Mouse (Mus musculus) 416B (cell line): Measurements from ENCODE around the gene Bmf.

Experiments used
- DNase-seq: peaks from one replicate; pipeline ENCODE4 v3.0.0; 2011; ENCODE audit warnings: low read depth

Gene Bmf

GRCm38 (mm10) chr2:118479550-118479909, 70.0 kb downstream of the Bmf start, which contains the start of gene Srp14:
TSS of gene Srp14 (minus strand) at chr2:118479711.
- DNase-seq = peak; percentile 96

GRCm38 (mm10) chr2:118478833-118479549, 70.5 kb downstream of the Bmf start:
- peak; percentile 21 for DNase-seq
